10 mouse cellular contexts compared by ENCODE assay signal in the genomic region with DNA sequence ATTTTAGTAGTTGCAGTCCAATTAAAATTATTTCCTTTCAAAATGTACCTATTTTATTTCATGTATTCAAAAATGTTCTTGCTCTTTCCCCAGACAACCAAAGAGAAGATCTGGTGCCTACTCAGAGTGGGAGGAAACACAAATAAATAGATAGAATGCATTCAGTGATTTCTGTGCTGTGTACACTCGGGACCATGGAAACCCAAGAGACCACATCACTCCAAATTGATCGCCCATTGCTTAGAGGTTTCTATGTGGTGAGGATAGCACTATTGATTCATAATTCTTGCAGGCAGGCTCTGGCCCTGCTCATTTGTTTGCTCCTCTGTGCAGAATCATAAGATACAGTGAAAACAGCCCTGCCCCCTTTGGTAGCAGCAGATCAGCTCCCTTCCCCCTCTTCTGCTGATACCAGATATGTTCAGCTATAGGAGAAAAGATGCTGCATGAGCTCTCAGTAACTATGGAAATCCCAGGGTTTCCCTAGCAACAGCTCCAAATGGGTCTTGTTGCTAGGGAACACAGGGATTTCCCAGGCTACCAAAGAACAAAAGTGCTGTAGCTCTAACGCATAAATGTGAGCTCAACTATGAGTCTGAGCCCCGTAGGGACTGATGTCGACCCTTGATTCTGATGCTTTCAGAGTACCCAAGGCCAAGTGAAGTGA. TPM values are rescaled to one million over a fixed set of nuclear protein-coding genes. Genes with fewer than 3 reads are reported as not detected.
DNase-seq lines count a peak whose midpoint lies in the region; ATAC-seq and TF ChIP-seq lines count a peak whose summit lies in the region.
"Had no signal": no experiment of that assay in that cellular context is flagged by ENCODE, and none has a peak within 500 bp of the region (broad histone marks: within the 10 kb centered on the region; RNA-seq: fewer than 3 reads in every experiment).

No protein-coding gene starts in this region.

- no peak overlapping the region for H3K4me3 ChIP-seq in hindbrain, embryonic 15.5 days
- H3K4me3 ChIP-seq in midbrain, embryonic 10.5 days = no peak overlapping the region
- no peak overlapping the region for H3K4me3 ChIP-seq in gastrocnemius, adult 2 months
- H3K4me3 ChIP-seq: limb, embryonic 15.5 days; megakaryocyte, embryonic 14.5 days had no signal

- H3K27me3 ChIP-seq in hindbrain, embryonic 15.5 days = no peaks in the 10 kb centered on the region
- H3K27me3 ChIP-seq in midbrain, embryonic 10.5 days (ENCODE audit: low read depth, poor library complexity, severe bottlenecking) = no peaks in the 10 kb centered on the region
- H3K27me3 ChIP-seq: limb, embryonic 15.5 days had no signal

- no peak for TF ChIP-seq CTCF in gastrocnemius, adult 2 months (IDR thresholded peaks at IDR 0.05)

- DNase-seq in embryo, embryonic 10 days (ENCODE audit: low spot score) = peak; percentile 27
- no peak for DNase-seq in embryo, embryonic 9.5 days (ENCODE audit: extremely low spot score)
- DNase-seq in midbrain, embryonic 10.5 days (ENCODE audit: low spot score) = peak; percentile 44
- DNase-seq in right cerebral cortex, postnatal 10 days (ENCODE audit: low spot score in 2 of 2) = peak; percentile 55 to 86
- no peak for DNase-seq in thymus, postnatal 25 days
- DNase-seq in thymus, postnatal 14 days = no peak
- DNase-seq in gastrocnemius, adult 2 months = no peak

- no peaks in the 10 kb centered on the region for H3K36me3 ChIP-seq in hindbrain, embryonic 15.5 days
- no peaks in the 10 kb centered on the region for H3K36me3 ChIP-seq in midbrain, embryonic 10.5 days
- H3K36me3 ChIP-seq: limb, embryonic 15.5 days had no signal

- intact Hi-C loops in gastrocnemius, adult 2 months (cut with DNase I) = no loop called here

- H3K27ac ChIP-seq in hindbrain, embryonic 15.5 days (replicated peaks) = peak overlapping the region; percentile 71
- peak overlapping the region; percentile 68; the same call in 1 of the 2 replicates for H3K27ac ChIP-seq in midbrain, embryonic 10.5 days (replicated peaks)
- no peak overlapping the region for H3K27ac ChIP-seq in gastrocnemius, adult 2 months
- H3K27ac ChIP-seq: limb, embryonic 15.5 days had no signal

- 33% methylated on average over 5 of the region's 5 CpGs for WGBS in hindbrain, embryonic 15.5 days
- WGBS in midbrain, embryonic 10.5 days = 44% methylated on average over 5 of the region's 5 CpGs

- peaks cover 10% of the 10 kb centered on the region; the same call in 1 of the 2 replicates for H3K4me1 ChIP-seq in hindbrain, embryonic 15.5 days (replicated peaks)
- H3K4me1 ChIP-seq in midbrain, embryonic 10.5 days = peaks cover 19% of the 10 kb centered on the region
- H3K4me1 ChIP-seq: limb, embryonic 15.5 days; megakaryocyte, embryonic 14.5 days had no signal

- no peak overlapping the region for H3K9ac ChIP-seq in hindbrain, embryonic 15.5 days
- H3K9ac ChIP-seq: limb, embryonic 15.5 days had no signal

- H3K4me2 ChIP-seq in hindbrain, embryonic 15.5 days = peak overlapping the region; percentile 29
- H3K4me2 ChIP-seq: limb, embryonic 15.5 days had no signal

- peak; percentile 98 for ATAC-seq in hindbrain, embryonic 15.5 days (ENCODE audit: low FRiP score, low read depth)

- no peaks in the 10 kb centered on the region for H3K9me3 ChIP-seq in hindbrain, embryonic 15.5 days
- no peaks in the 10 kb centered on the region for H3K9me3 ChIP-seq in midbrain, embryonic 10.5 days (replicated peaks)
- H3K9me3 ChIP-seq: limb, embryonic 15.5 days; megakaryocyte, embryonic 14.5 days had no signal

RNA-seq across cellular contexts. Expression of a gene that starts 22.7 kb away (rescaled TPM):
- 67.1 and 73.8 TPM in 2 replicates for polyA plus RNA-seq in hindbrain, embryonic 15.5 days (2015; fragmentation: Nextera tagmentation; extraction: Ambion mirVana)
- polyA plus RNA-seq in midbrain, embryonic 10.5 days (2016; fragmentation: Nextera tagmentation; extraction: Ambion mirVana) = 104 and 105 TPM in 2 replicates
- 10 to 100 TPM; 24.4 to 28.6 TPM for total RNA-seq in gastrocnemius, adult 2 months (2021)

RNA-seq across cellular contexts. Expression of a gene that starts 22.8 kb away (rescaled TPM):
- polyA plus RNA-seq in hindbrain, embryonic 15.5 days (2015; fragmentation: Nextera tagmentation; extraction: Ambion mirVana) = 48.9 and 49.2 TPM in 2 replicates
- polyA plus RNA-seq in midbrain, embryonic 10.5 days (2016; fragmentation: Nextera tagmentation; extraction: Ambion mirVana) = 44.1 and 47.3 TPM in 2 replicates
- 1 to 10 TPM; 4.3 to 4.6 TPM for total RNA-seq in gastrocnemius, adult 2 months (2021)

Comparison
In these comparisons a context has a peak if more than half of its experiments do, and no peak if none do; other contexts are left out.
1. DNase-seq: peak in embryo, embryonic 10 days (single experiment), midbrain, embryonic 10.5 days (single experiment) and right cerebral cortex, postnatal 10 days (2 of 2); none in embryo, embryonic 9.5 days (single experiment), thymus, postnatal 25 days (single experiment), thymus, postnatal 14 days (single experiment) and gastrocnemius, adult 2 months (single experiment).